Mouse (Mus musculus): ENCODE results near the gene Neurl1a. TPM values are rescaled to one million over a fixed set of nuclear protein-coding genes. Genes with fewer than 3 reads are reported as not detected.

Neurl1a gene
- polyA plus RNA-seq, 1 experiment from 2014 or later: 8.0 TPM

DNA sequence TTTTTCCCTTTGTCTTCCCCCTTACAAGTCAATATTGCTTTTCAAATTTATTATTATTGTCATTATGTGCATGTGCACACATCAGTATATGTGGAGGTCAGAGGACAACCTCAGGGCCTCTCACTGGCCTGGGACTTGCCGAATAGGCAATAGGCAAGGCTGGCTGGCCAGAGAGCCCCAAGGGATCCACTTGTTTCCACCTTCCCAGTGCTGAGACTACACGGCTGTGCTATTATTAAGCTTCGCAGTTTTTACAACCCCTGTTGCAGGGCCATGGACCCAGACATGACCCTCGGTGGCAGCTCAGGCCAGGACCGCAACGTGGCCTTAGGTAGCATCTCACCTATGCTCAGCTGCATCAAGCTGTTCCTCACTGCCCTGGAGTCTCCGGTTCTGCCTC lies 33.8 kb downstream of the Neurl1a start:
- ATAC-seq (ENCODE audit: insufficient read depth) (no peak), DNase-seq (no peak)
- WGBS: 89% methylated on average over 7 of the region's 7 CpGs
- Histone ChIP-seq H3K27ac (ENCODE audit: low read depth) (no peak overlapping the region), H3K4me3 (ENCODE audit: low read depth, low read length) (no peak overlapping the region), H3K9me3 (ENCODE audit: low read depth, low read length) (no peaks in the 10 kb centered on the region), H3K4me2 (no peak overlapping the region), H3K36me3 (ENCODE audit: insufficient read depth) (no peaks in the 10 kb centered on the region), H3K4me1 (ENCODE audit: insufficient read depth) (no peaks in the 10 kb centered on the region), H3K9ac (no peak overlapping the region), H3K27me3 (ENCODE audit: insufficient read depth, low read length) (no peaks in the 10 kb centered on the region)
- TF ChIP-seq CTCF (IDR thresholded peaks at IDR 0.05; ENCODE audit: low read depth): no peak

DNA sequence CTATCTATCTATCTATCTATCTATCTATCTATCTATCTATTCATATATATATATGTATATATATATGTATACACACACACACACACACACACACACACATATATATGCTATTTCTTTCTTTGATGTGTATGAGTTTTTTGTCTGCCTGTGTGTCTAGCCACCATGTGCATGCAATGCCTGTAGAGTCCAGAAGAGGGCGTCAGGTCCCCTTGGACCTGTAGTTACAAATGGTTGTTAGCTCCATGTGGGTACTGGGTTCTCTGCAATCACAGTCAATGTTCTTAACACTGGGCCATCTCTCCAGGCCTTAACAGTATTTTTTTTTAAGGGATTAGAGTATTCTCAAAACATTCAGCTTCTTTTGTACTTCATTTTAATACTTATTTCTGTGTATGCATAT lies 34.9 kb downstream of the Neurl1a start:
- Histone ChIP-seq H3K27ac (ENCODE audit: low read depth) (no peak overlapping the region), H3K36me3 (ENCODE audit: insufficient read depth) (no peaks in the 10 kb centered on the region), H3K9ac (no peak overlapping the region), H3K4me3 (ENCODE audit: low read depth, low read length) (no peak overlapping the region), H3K4me1 (ENCODE audit: insufficient read depth) (no peaks in the 10 kb centered on the region), H3K4me2 (no peak overlapping the region), H3K9me3 (ENCODE audit: low read depth, low read length) (no peaks in the 10 kb centered on the region), H3K27me3 (ENCODE audit: insufficient read depth, low read length) (no peaks in the 10 kb centered on the region)
- DNase-seq: no peak
- no peak for ATAC-seq (ENCODE audit: insufficient read depth)
- TF ChIP-seq CTCF (IDR thresholded peaks at IDR 0.05; ENCODE audit: low read depth): peak; percentile 27
- whole genome bisulfite sequencing: 52% methylated on average over 1 of the region's 1 CpGs

DNA sequence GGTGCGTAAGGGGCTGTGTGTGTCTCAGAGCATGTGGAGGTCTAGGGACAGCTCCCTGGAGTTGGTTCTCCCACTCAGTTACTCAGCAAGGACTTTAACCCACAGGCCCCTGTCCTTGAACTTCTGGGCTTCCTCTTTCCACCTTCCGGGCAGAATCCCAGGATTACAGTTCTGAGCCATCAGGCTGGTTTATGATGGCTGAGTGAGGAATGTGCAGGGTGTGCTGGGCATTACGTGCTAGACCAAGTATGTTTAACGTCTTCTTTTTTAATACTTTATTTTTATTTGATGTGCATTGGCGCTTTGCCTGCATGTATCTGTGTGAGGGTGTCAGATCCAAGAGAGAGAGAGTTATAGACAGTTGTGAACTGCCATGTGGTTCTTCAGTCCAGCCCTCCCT lies 38.1 kb downstream of the Neurl1a start:
- no peaks in the 10 kb centered on the region for H3K27me3 ChIP-seq (ENCODE audit: insufficient read depth, low read length)
- ATAC-seq (ENCODE audit: insufficient read depth) (no peak), DNase-seq (peak; percentile 9)
- H3K4me1 ChIP-seq (ENCODE audit: insufficient read depth): peaks cover 4% of the 10 kb centered on the region; the same call in 1 of the 2 replicates
- TF ChIP-seq CTCF (IDR thresholded peaks at IDR 0.05; ENCODE audit: low read depth): no peak
- WGBS: 59% methylated on average over 5 of the region's 5 CpGs
- H3K4me2 ChIP-seq: no peak overlapping the region
- no peak overlapping the region for H3K9ac ChIP-seq
- H3K27ac ChIP-seq (ENCODE audit: low read depth): no peak overlapping the region
- no peaks in the 10 kb centered on the region for H3K36me3 ChIP-seq (ENCODE audit: insufficient read depth)
- no peak overlapping the region for H3K4me3 ChIP-seq (ENCODE audit: low read depth, low read length)
- H3K9me3 ChIP-seq (ENCODE audit: low read depth, low read length): no peaks in the 10 kb centered on the region

DNA sequence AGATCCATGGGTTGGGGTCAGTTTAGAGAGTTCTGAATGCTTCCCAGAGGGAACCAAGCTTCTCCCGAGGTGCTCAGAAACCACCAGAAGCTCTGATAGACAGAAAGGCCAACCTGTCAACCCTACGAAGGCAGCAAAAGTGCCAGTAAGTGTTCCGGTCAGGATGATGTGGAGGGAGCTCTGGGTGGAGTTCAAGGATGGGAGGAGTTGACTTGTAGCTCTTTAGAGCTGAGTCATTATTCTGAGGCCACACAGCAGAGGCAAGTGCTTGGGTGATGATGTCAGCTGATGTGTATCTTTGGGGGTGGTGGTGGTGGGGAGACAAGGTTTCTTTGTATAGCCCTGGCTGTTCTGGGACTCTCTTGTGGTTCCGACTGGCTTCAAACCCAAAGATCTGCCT lies 41.0 kb downstream of the Neurl1a start:
- ATAC-seq (ENCODE audit: insufficient read depth) (no peak), DNase-seq (peak; percentile 12)
- H3K9ac ChIP-seq: no peak overlapping the region
- H3K27ac ChIP-seq (ENCODE audit: low read depth): no peak overlapping the region
- no peaks in the 10 kb centered on the region for H3K9me3 ChIP-seq (ENCODE audit: low read depth, low read length)
- no peaks in the 10 kb centered on the region for H3K36me3 ChIP-seq (ENCODE audit: insufficient read depth)
- no peaks in the 10 kb centered on the region for H3K27me3 ChIP-seq (ENCODE audit: insufficient read depth, low read length)
- no peak overlapping the region for H3K4me2 ChIP-seq
- peaks cover 4% of the 10 kb centered on the region; the same call in 1 of the 2 replicates for H3K4me1 ChIP-seq (ENCODE audit: insufficient read depth)
- WGBS: 57% methylated on average over 4 of the region's 4 CpGs
- no peak overlapping the region for H3K4me3 ChIP-seq (ENCODE audit: low read depth, low read length)
- no peak for TF ChIP-seq CTCF (IDR thresholded peaks at IDR 0.05; ENCODE audit: low read depth)

DNA sequence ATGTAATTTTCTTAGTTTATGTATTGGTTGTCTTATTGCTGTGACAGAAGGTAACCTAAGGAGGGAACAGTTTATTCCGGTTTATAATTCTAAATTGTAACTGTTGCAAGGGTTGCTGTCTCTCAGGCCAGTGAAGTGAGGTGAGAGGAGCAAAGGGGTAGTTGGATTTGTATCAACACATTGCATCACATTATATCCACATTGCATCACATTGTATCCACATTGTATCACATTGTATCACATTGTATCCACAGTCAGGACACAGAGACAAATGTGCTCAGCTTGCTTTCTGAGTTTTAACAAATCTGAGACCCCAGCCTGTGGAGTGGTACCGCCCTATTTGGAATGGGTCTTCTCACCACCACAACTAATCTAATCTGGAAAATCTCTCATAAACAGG lies 41.6 kb downstream of the Neurl1a start:
- H3K4me3 ChIP-seq (ENCODE audit: low read depth, low read length): no peak overlapping the region
- H3K9ac ChIP-seq: no peak overlapping the region
- H3K9me3 ChIP-seq (ENCODE audit: low read depth, low read length): no peaks in the 10 kb centered on the region
- H3K36me3 ChIP-seq (ENCODE audit: insufficient read depth): no peaks in the 10 kb centered on the region
- WGBS: 92% methylated on average over 2 of the region's 2 CpGs
- TF ChIP-seq CTCF (IDR thresholded peaks at IDR 0.05; ENCODE audit: low read depth): no peak
- no peak for ATAC-seq (ENCODE audit: insufficient read depth)
- no peak for DNase-seq
- H3K4me2 ChIP-seq: no peak overlapping the region
- no peak overlapping the region for H3K27ac ChIP-seq (ENCODE audit: low read depth)
- H3K4me1 ChIP-seq (ENCODE audit: insufficient read depth): peaks cover 4% of the 10 kb centered on the region; the same call in 1 of the 2 replicates
- H3K27me3 ChIP-seq (ENCODE audit: insufficient read depth, low read length): no peaks in the 10 kb centered on the region

DNA sequence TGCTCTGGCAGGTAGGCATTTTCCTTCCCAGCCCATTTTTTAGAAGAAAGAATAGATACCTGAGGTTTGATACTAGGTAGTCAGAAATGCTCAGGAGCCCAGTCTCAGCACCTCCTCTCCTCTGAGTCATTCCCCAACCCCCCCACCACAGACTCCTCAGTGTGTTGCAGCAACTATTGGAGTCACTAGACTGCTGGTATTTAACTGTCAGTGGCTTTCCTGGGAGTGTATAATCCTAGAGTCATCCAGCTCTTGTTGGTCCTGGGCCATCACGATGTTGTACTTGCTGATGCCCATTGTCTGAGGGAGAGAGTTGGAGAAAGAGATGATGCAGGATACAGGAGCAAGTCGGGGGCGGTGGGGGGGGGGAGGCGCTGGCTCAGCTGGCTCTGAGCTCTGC lies 42.4 kb downstream of the Neurl1a start:
- Histone ChIP-seq H3K9me3 (ENCODE audit: low read depth, low read length) (no peaks in the 10 kb centered on the region), H3K4me1 (ENCODE audit: insufficient read depth) (peaks cover 4% of the 10 kb centered on the region; the same call in 1 of the 2 replicates), H3K4me3 (ENCODE audit: low read depth, low read length) (no peak overlapping the region), H3K27me3 (ENCODE audit: insufficient read depth, low read length) (no peaks in the 10 kb centered on the region), H3K9ac (no peak overlapping the region), H3K36me3 (ENCODE audit: insufficient read depth) (no peaks in the 10 kb centered on the region), H3K4me2 (no peak overlapping the region), H3K27ac (ENCODE audit: low read depth) (no peak overlapping the region)
- ATAC-seq (ENCODE audit: insufficient read depth) (no peak), DNase-seq (no peak)
- 83% methylated on average over 4 of the region's 4 CpGs for WGBS
- TF ChIP-seq CTCF (IDR thresholded peaks at IDR 0.05; ENCODE audit: low read depth): no peak

DNA sequence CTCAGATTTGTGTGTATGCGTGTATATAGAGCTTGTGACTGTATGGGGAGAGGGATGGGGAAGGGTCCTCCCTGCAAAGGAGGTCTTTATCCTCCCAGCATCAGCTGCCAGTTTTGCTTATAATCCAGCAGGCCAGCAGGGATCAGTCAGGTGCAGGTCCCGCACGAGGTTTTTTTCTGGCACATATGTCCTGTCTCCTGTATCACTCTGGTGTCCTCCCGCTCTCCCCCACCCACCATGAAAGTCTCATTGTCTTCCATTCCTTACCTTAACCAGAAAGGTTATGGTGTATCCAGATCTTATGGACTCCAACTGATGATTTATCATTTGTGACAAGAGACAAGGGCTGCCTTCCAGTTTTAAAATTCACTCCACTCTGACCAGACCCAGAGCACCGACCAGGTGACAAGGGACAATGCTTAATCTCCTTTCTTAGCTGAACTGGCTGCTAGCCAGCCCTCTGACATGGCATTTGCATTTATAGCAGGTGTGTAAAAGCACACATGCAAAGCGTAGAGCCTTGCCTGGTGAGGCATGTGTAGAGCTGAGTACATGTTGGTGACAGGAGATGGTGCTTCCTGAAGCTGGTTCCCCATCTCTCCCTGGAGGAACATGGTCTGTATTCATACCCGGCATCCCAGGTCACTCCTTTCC lies 43.0 kb downstream of the Neurl1a start:
- H3K4me2 ChIP-seq: no peak overlapping the region
- no peak overlapping the region for H3K27ac ChIP-seq (ENCODE audit: low read depth)
- DNase-seq: no peak
- no peak for TF ChIP-seq CTCF (IDR thresholded peaks at IDR 0.05; ENCODE audit: low read depth)
- H3K9ac ChIP-seq: no peak overlapping the region
- no peaks in the 10 kb centered on the region for H3K36me3 ChIP-seq (ENCODE audit: insufficient read depth)
- H3K4me1 ChIP-seq (ENCODE audit: insufficient read depth): peaks cover 4% of the 10 kb centered on the region; the same call in 1 of the 2 replicates
- ATAC-seq (ENCODE audit: insufficient read depth): no peak
- H3K9me3 ChIP-seq (ENCODE audit: low read depth, low read length): no peaks in the 10 kb centered on the region
- H3K27me3 ChIP-seq (ENCODE audit: insufficient read depth, low read length): no peaks in the 10 kb centered on the region
- no peak overlapping the region for H3K4me3 ChIP-seq (ENCODE audit: low read depth, low read length)
- 75% methylated on average over 7 of the region's 7 CpGs for WGBS

Measured in lung, embryonic 14.5 days (tissue).